Mouse (Mus musculus): ENCODE measurements around the gene Copb1. TPM values are rescaled to one million over a fixed set of nuclear protein-coding genes. Genes with fewer than 3 reads are reported as not detected.

The Copb1 gene
- polyA plus RNA-seq, 1 experiment from 2014 or later, result 116 TPM

- H3K4me3 ChIP-seq (replicated peaks; ENCODE audit: low read depth, low read length), result no peak overlapping the region
- H3K9me3 ChIP-seq (replicated peaks; ENCODE audit: low read length), result no peaks in the 10 kb centered on the region
- H3K4me1 ChIP-seq (replicated peaks; ENCODE audit: insufficient read depth, low read length), result no peaks in the 10 kb centered on the region
- WGBS, result 15% methylated on average over 5 of the region's 5 CpGs
- H3K27me3 ChIP-seq (ENCODE audit: insufficient read depth, low read length), result no peaks in the 10 kb centered on the region
- TF ChIP-seq CTCF (IDR thresholded peaks at IDR 0.05; ENCODE audit: low read depth), result no peak
- peak; percentile 78 for ATAC-seq (replicated peaks; ENCODE audit: low FRiP score, low read depth)
- H3K9ac ChIP-seq (ENCODE audit: low read depth, low read length), result no peak overlapping the region
- H3K4me2 ChIP-seq (ENCODE audit: low read length), result no peak overlapping the region
- DNase-seq (ENCODE audit: low spot score), result peak; percentile 81
- no peak overlapping the region for H3K27ac ChIP-seq
- H3K36me3 ChIP-seq (ENCODE audit: insufficient read depth, low read length), result no peaks in the 10 kb centered on the region
Observed at GRCm38 (mm10) chr7:114181391-114181790, 73.1 kb downstream of the Copb1 start.

DNA sequence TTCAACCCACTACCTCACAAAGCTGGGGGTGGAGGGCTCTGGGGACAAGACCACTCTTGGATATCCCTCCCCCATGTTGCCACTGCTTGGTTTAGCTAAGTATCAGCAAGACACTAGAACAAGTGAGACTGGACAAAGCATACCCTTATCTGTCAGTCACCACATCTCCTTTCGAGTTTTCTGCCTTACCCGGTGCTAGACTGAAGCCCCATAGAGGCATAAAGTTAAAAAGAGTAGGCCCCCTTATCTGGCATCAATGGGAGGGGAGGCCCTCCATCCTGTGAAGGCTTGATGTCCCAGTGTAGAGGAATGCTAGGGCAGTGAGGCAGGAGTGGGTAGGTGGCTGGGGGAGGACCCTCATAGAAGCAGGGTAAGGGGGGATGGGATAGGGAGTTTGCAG lies 77.9 kb downstream of the Copb1 start:
- H3K27ac ChIP-seq, result no peak overlapping the region
- ATAC-seq (replicated peaks; ENCODE audit: low FRiP score, low read depth) (no peak), DNase-seq (ENCODE audit: low spot score) (no peak)
- H3K36me3 ChIP-seq (ENCODE audit: insufficient read depth, low read length), result no peaks in the 10 kb centered on the region
- H3K9ac ChIP-seq (ENCODE audit: low read depth, low read length), result no peak overlapping the region
- no peak for TF ChIP-seq CTCF (IDR thresholded peaks at IDR 0.05; ENCODE audit: low read depth)
- H3K4me2 ChIP-seq (ENCODE audit: low read length), result no peak overlapping the region
- no peaks in the 10 kb centered on the region; the same call in 1 of the 2 replicates for H3K4me1 ChIP-seq (replicated peaks; ENCODE audit: insufficient read depth, low read length)
- no peak overlapping the region for H3K4me3 ChIP-seq (replicated peaks; ENCODE audit: low read depth, low read length)
- no peaks in the 10 kb centered on the region for H3K9me3 ChIP-seq (replicated peaks; ENCODE audit: low read length)
- H3K27me3 ChIP-seq (ENCODE audit: insufficient read depth, low read length), result no peaks in the 10 kb centered on the region
- 75% methylated on average over 2 of the region's 2 CpGs for WGBS

DNA sequence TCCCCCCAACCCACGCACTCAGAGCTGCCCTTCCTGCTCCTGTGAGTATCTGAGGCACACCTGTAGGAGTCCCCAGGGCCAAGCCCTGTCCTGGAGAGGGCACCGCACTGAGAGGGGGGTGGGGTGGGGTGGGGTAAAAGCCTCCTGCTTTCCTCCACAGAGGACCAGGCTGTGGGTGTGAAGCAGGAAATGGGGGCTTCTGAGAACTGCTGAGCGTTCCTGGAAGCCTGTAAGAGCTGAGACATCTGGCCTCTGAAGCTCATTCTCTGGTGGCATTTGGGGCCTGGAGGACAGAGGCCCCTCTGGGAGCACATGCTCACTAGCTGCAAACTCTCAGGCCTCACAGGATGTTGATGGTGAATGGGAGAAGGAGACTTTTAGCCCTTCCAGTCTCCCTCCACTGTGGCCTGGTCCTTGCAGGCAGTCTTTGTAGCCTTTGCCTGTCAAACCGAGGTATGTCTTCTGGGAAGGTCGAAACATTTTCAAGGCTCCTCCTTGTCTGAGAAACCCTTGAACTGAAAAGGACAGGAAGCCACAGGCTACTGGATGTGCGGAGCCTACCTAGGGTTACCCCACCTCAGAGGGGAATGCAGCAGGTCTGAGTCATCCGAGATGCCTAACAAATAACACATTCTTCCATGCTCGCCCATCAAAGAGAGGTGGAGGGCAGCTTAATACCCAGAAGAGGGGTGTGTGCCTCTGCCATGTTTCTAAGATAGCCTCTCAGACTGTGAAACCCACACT lies 83.0 kb downstream of the Copb1 start:
- Histone ChIP-seq H3K4me3 (replicated peaks; ENCODE audit: low read depth, low read length) (no peak overlapping the region), H3K9me3 (replicated peaks; ENCODE audit: low read length) (no peaks in the 10 kb centered on the region), H3K4me1 (replicated peaks; ENCODE audit: insufficient read depth, low read length) (peaks cover 4% of the 10 kb centered on the region; the same call in 1 of the 2 replicates), H3K27me3 (ENCODE audit: insufficient read depth, low read length) (no peaks in the 10 kb centered on the region), H3K27ac (peak overlapping the region; percentile 67), H3K36me3 (ENCODE audit: insufficient read depth, low read length) (no peaks in the 10 kb centered on the region), H3K4me2 (ENCODE audit: low read length) (no peak overlapping the region), H3K9ac (ENCODE audit: low read depth, low read length) (no peak overlapping the region)
- 32% methylated on average over 8 of the region's 8 CpGs for WGBS
- peak; percentile 43; the same call in 1 of the 2 replicates for ATAC-seq (replicated peaks; ENCODE audit: low FRiP score, low read depth)
- TF ChIP-seq CTCF (IDR thresholded peaks at IDR 0.05; ENCODE audit: low read depth), result no peak
- peak; percentile 78 for DNase-seq (ENCODE audit: low spot score)

GRCm38 (mm10) chr7:114169996-114170395 lies 84.5 kb downstream of the Copb1 start:
- H3K27me3 ChIP-seq (ENCODE audit: insufficient read depth, low read length), result no peaks in the 10 kb centered on the region
- TF ChIP-seq CTCF (IDR thresholded peaks at IDR 0.05; ENCODE audit: low read depth), result no peak
- no peaks in the 10 kb centered on the region for H3K9me3 ChIP-seq (replicated peaks; ENCODE audit: low read length)
- H3K27ac ChIP-seq, result no peak overlapping the region
- no peak overlapping the region for H3K4me2 ChIP-seq (ENCODE audit: low read length)
- 83% methylated on average over 4 of the region's 4 CpGs for WGBS
- no peak overlapping the region for H3K9ac ChIP-seq (ENCODE audit: low read depth, low read length)
- H3K36me3 ChIP-seq (ENCODE audit: insufficient read depth, low read length), result no peaks in the 10 kb centered on the region
- DNase-seq (ENCODE audit: low spot score) (no peak), ATAC-seq (replicated peaks; ENCODE audit: low FRiP score, low read depth) (no peak)
- H3K4me3 ChIP-seq (replicated peaks; ENCODE audit: low read depth, low read length), result no peak overlapping the region
- peaks cover 4% of the 10 kb centered on the region; the same call in 1 of the 2 replicates for H3K4me1 ChIP-seq (replicated peaks; ENCODE audit: insufficient read depth, low read length)

- 79% methylated on average over 2 of the region's 2 CpGs for WGBS
- H3K4me3 ChIP-seq (replicated peaks; ENCODE audit: low read depth, low read length), result no peak overlapping the region
- H3K36me3 ChIP-seq (ENCODE audit: insufficient read depth, low read length), result no peaks in the 10 kb centered on the region
Observed at GRCm38 (mm10) chr7:114169381-114169780, 85.1 kb downstream of the Copb1 start.

More at GRCm38 (mm10) chr7:114169381-114169780, 85.1 kb downstream of the Copb1 start:
- no peak overlapping the region for H3K4me2 ChIP-seq (ENCODE audit: low read length)
- H3K4me1 ChIP-seq (replicated peaks; ENCODE audit: insufficient read depth, low read length), result peaks cover 4% of the 10 kb centered on the region; the same call in 1 of the 2 replicates
- DNase-seq (ENCODE audit: low spot score) (no peak), ATAC-seq (replicated peaks; ENCODE audit: low FRiP score, low read depth) (no peak)
- no peaks in the 10 kb centered on the region for H3K9me3 ChIP-seq (replicated peaks; ENCODE audit: low read length)
- no peak for TF ChIP-seq CTCF (IDR thresholded peaks at IDR 0.05; ENCODE audit: low read depth)
- no peak overlapping the region for H3K27ac ChIP-seq
- H3K27me3 ChIP-seq (ENCODE audit: insufficient read depth, low read length), result no peaks in the 10 kb centered on the region
- H3K9ac ChIP-seq (ENCODE audit: low read depth, low read length), result no peak overlapping the region

Other genes starting within 250 kb of the Copb1 start
- 46.3 and 51.2 TPM in 2 replicates for gene Rras2, start 136.9 kb downstream of the Copb1 start, polyA plus RNA-seq (2015; fragmentation: Nextera tagmentation; extraction: Ambion mirVana)
- 387 and 389 TPM in 2 replicates for gene Psma1, start 21.4 kb upstream of the Copb1 start, polyA plus RNA-seq (2015; fragmentation: Nextera tagmentation; extraction: Ambion mirVana)
- 3.2 and 4.2 TPM in 2 replicates for gene Pde3b, start 160.6 kb upstream of the Copb1 start, polyA plus RNA-seq (2015; fragmentation: Nextera tagmentation; extraction: Ambion mirVana)